Mouse (Mus musculus): ENCODE results near the gene Tctn1. TPM values are rescaled to one million over a fixed set of nuclear protein-coding genes. Genes with fewer than 3 reads are reported as not detected.

The Tctn1 gene
- polyA plus RNA-seq (2017; shearing (Covaris generic)) = 1.3 TPM

DNA sequence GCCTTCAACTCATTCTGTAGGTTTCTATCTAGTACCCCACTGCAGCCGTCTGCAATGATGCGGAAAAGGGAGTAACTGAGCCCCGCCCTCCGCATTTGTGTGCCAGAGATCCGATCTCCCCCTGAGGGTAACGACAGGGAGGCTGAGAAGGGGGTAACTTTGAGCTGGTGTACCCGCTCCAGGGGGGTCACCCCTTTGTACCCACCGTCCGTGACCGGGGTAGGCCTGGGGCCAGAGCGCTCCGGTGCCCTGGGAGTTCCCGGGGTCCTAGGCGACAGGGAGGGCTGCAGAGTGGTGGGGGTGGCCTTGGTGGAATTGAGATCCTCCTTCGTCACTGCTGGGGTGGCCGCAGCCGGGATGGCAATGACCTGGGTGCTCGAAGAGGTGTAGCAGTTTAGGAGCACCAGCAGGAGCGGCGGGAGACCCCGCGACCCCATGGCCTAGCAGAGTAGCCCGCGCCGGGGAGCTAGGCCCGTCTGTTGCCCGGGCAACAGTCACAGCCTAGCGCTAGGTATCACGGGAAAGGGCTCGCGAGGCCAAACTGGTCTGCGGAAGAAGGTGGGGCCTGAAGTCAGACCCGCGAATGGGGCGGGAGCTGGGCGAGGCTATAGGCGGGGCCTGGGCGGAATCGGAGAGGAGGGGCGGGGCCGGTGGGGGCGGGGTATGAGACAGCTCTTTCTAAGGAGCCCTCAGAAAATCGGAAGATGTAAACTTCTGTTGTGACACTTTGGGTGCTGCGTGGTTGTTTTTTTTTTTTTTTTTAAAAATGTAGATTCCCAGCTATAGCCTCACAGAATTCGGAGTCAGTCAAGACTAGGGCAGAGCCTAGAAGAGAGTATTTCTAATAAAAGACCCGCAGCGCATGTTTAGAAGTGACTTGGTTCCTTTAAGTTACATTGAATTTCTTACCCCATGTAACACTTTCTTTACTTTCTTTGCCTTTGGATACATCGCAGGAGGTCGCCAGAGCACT lies at the start of gene Tctn1:
Tctn1 (minus strand) TSS at position 528 of the 973 bp plus-strand sequence.

DNA sequence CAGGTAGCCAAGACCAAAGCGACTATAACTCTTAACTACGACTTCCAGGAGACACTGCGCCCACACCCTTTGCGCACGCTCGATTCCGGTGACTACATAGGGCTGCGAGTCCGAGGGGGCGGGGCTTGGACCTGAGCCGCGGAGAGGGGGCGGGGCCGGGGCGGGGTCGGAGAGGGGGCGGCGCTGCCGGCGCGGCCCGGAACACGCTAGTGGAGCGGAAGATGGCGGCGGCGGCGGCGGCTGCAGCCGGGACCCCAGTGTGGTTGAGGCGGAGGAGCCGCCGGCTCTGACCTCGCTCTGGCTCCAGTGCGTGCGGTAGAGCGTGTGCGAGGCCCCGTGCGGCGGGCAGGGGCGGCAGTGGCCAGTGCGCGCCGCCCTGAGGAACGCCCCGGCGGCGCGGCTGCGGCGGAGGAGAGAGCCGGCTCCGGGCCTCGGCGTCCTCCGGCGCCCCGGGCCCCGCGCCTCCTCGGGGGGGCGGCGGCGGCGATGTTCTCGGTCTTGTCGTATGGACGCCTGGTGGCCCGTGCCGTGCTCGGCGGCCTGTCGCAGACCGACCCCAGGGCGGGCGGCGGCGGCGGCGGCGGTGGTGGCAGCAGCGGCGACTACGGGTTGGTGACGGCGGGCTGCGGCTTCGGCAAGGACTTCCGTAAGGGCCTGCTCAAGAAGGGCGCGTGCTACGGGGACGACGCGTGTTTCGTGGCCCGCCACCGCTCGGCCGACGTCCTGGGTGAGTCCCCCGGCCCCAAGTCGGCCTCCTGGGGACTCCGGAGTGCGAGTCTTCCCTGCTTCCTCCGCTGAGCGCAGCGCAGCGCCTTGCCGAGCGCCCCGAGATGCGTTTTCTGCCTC lies 20.1 kb upstream of the Tctn1 start, which contains the start of gene Pptc7:
Pptc7 (plus strand) TSS at position 183 of the 846 bp plus-strand sequence.

DNA sequence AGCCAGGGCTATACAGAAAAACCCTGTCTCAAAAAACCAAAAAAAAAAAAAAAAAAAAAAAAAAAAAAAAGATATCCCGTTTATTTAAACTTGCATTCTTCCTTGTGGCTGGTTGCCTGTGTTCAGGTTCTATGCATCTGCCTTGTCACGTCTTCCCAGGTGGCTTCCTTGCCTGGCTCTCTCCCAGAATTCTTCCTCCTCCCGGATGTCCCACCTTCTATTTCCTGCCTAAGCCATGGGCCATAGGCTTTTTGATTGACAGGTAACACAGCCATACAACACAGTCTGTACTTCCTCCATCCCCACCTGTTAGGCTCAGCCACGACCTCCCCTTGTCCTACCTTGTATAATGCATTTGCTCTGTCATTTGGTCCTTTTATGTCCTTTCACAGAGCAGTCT lies 57.8 kb downstream of the Tctn1 start, which contains the start of gene Hvcn1:
Hvcn1 (plus strand) TSS at position 330 of the 400 bp plus-strand sequence.

Other genes starting within 250 kb of the Tctn1 start
- gene Cux2, start 214.4 kb downstream of the Tctn1 start, polyA plus RNA-seq (2017; shearing (Covaris generic)) = 0.22 TPM
- gene Myl2, start 163.5 kb downstream of the Tctn1 start, polyA plus RNA-seq (2017; shearing (Covaris generic)) = not detected
- gene Ccdc63, start 123.6 kb downstream of the Tctn1 start, polyA plus RNA-seq (2017; shearing (Covaris generic)) = 0.24 TPM
- gene Ppp1cc, start 106.2 kb downstream of the Tctn1 start, polyA plus RNA-seq (2017; shearing (Covaris generic)) = 382 TPM
- 118 TPM for gene Hvcn1, start 57.7 kb downstream of the Tctn1 start, polyA plus RNA-seq (2017; shearing (Covaris generic))
- gene Pptc7, start 19.9 kb upstream of the Tctn1 start, polyA plus RNA-seq (2017; shearing (Covaris generic)) = 53.5 TPM
- 7.1 TPM for gene Rad9b, start 89.8 kb upstream of the Tctn1 start, polyA plus RNA-seq (2017; shearing (Covaris generic))
- 135 TPM for gene Vps29, start 89.9 kb upstream of the Tctn1 start, polyA plus RNA-seq (2017; shearing (Covaris generic))
- 79.9 TPM for gene Gpn3, start 107.4 kb upstream of the Tctn1 start, polyA plus RNA-seq (2017; shearing (Covaris generic))
- gene Fam216a, start 107.9 kb upstream of the Tctn1 start, polyA plus RNA-seq (2017; shearing (Covaris generic)) = 18.8 TPM
- 443 TPM for gene Arpc3, start 127.4 kb upstream of the Tctn1 start, polyA plus RNA-seq (2017; shearing (Covaris generic))
- gene Anapc7, start 157.2 kb upstream of the Tctn1 start, polyA plus RNA-seq (2017; shearing (Covaris generic)) = 31.6 TPM
- 95.7 TPM for gene Atp2a2, start 237.8 kb upstream of the Tctn1 start, polyA plus RNA-seq (2017; shearing (Covaris generic))

Data from CD4-positive, CD25-positive, alpha-beta regulatory T cell (primary cell).